Mouse (Mus musculus): Measurements from ENCODE around the gene Rab13. TPM values are rescaled to one million over a fixed set of nuclear protein-coding genes. Genes with fewer than 3 reads are reported as not detected.

Rab13 gene
- polyA plus RNA-seq, 1 experiment from 2014 or later, result 40.8 TPM

- WGBS, result 23% methylated on average over 16 of the region's 16 CpGs
- Histone ChIP-seq H3K4me3 (replicated peaks) (peak overlapping the region; percentile 89), H3K36me3 (peaks cover 56% of the 10 kb centered on the region), H3K9me3 (replicated peaks) (no peaks in the 10 kb centered on the region), H3K4me1 (peaks cover 12% of the 10 kb centered on the region), H3K27ac (peak overlapping the region; percentile 98), H3K27me3 (no peaks in the 10 kb centered on the region), H3K4me2 (peak overlapping the region; percentile 83), H3K9ac (peak overlapping the region; percentile 81)
- ATAC-seq (replicated peaks; ENCODE audit: low FRiP score), result peak; percentile 41
These were observed 52.6 kb downstream of the Rab13 start for GRCm38 (mm10) chr3:90265932-90266741.

- H3K27ac ChIP-seq, result peak overlapping the region; percentile 98; the same call in 1 of the 2 replicates
- no peak for ATAC-seq (replicated peaks; ENCODE audit: low FRiP score)
- no peak overlapping the region for H3K9ac ChIP-seq
These were observed 53.6 kb downstream of the Rab13 start for GRCm38 (mm10) chr3:90266901-90267775.

GRCm38 (mm10) chr3:90268190-90268589 is 54.7 kb downstream of the Rab13 start:
- WGBS, result 92% methylated on average over 11 of the region's 11 CpGs
- H3K9ac ChIP-seq, result no peak overlapping the region

More at GRCm38 (mm10) chr3:90266901-90267775, 53.6 kb downstream of the Rab13 start:
- Histone ChIP-seq H3K4me1 (peaks cover 12% of the 10 kb centered on the region), H3K4me3 (replicated peaks) (no peak overlapping the region), H3K27me3 (no peaks in the 10 kb centered on the region), H3K36me3 (peaks cover 55% of the 10 kb centered on the region), H3K9me3 (replicated peaks) (no peaks in the 10 kb centered on the region), H3K4me2 (no peak overlapping the region)
- WGBS, result 93% methylated on average over 20 of the region's 20 CpGs

DNA sequence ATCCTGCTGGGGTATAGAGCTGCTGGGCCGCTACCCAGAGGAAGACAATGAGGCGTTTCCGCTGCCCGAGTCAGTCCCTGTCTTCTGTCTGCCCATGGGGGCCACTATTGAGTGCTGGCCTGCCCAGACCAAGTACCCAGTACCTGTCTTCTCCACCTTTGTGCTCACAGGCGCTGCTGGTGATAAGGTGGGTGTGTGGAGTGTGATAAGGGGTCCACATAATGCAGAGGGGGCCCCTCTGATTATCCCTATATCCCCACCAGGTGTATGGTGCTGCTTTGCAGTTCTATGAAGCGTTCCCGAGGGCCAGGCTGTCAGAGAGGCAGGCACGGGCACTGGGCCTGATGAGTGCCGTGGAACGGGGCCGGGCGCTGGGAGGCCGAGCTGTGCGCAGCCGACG is 55.5 kb downstream of the Rab13 start:
- H3K4me1 ChIP-seq, result peaks cover 12% of the 10 kb centered on the region

More at GRCm38 (mm10) chr3:90268190-90268589, 54.7 kb downstream of the Rab13 start:
- Histone ChIP-seq H3K36me3 (peaks cover 55% of the 10 kb centered on the region), H3K4me3 (replicated peaks) (no peak overlapping the region), H3K4me2 (no peak overlapping the region), H3K9me3 (replicated peaks) (no peaks in the 10 kb centered on the region), H3K27me3 (no peaks in the 10 kb centered on the region), H3K4me1 (peaks cover 12% of the 10 kb centered on the region), H3K27ac (no peak overlapping the region)
- ATAC-seq (replicated peaks; ENCODE audit: low FRiP score), result no peak

GRCm38 (mm10) chr3:90270784-90271183 is 57.3 kb downstream of the Rab13 start:
- H3K36me3 ChIP-seq, result peaks cover 65% of the 10 kb centered on the region
- H3K4me2 ChIP-seq, result no peak overlapping the region
- peaks cover 9% of the 10 kb centered on the region for H3K4me1 ChIP-seq
- no peak overlapping the region for H3K4me3 ChIP-seq (replicated peaks)
- ATAC-seq (replicated peaks; ENCODE audit: low FRiP score), result no peak
- H3K27ac ChIP-seq, result no peak overlapping the region
- 94% methylated on average over 8 of the region's 8 CpGs for WGBS
- H3K9me3 ChIP-seq (replicated peaks), result no peaks in the 10 kb centered on the region
- no peak overlapping the region for H3K9ac ChIP-seq
- H3K27me3 ChIP-seq, result no peaks in the 10 kb centered on the region

More for the DNA sequence above, 55.5 kb downstream of the Rab13 start:
- WGBS, result 93% methylated on average over 16 of the region's 16 CpGs
- no peak overlapping the region for H3K27ac ChIP-seq
- H3K9me3 ChIP-seq (replicated peaks), result no peaks in the 10 kb centered on the region
- ATAC-seq (replicated peaks; ENCODE audit: low FRiP score), result no peak
- H3K27me3 ChIP-seq, result no peaks in the 10 kb centered on the region
- no peak overlapping the region for H3K4me2 ChIP-seq
- H3K36me3 ChIP-seq, result peaks cover 55% of the 10 kb centered on the region
- H3K9ac ChIP-seq, result no peak overlapping the region
- no peak overlapping the region for H3K4me3 ChIP-seq (replicated peaks)

DNA sequence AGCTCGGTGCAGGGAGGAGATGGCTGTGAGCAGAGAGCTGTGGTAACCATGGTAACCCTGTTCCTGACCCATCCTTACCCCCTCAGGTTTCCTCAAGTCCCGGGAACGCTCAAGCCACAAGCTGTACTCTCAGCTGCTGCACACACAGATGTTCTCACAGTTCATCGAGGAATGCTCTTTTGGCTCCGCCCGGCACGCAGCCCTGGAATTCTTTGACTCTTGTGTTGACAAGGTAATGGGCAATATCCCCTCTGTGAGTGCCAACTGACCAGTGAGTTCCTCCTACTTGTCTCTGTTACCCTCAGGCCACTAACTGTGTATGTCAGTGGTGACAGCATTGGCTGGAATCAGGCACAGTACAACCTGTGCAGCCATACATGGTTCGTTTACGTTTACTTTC is 58.7 kb downstream of the Rab13 start:
- Histone ChIP-seq H3K36me3 (peaks cover 76% of the 10 kb centered on the region), H3K9me3 (replicated peaks) (no peaks in the 10 kb centered on the region), H3K27ac (no peak overlapping the region), H3K4me1 (no peaks in the 10 kb centered on the region), H3K4me3 (replicated peaks) (no peak overlapping the region), H3K9ac (no peak overlapping the region), H3K27me3 (no peaks in the 10 kb centered on the region), H3K4me2 (no peak overlapping the region)
- WGBS, result 76% methylated on average over 9 of the region's 9 CpGs
- no peak for ATAC-seq (replicated peaks; ENCODE audit: low FRiP score)

GRCm38 (mm10) chr3:90273855-90274254 is 60.4 kb downstream of the Rab13 start:
- Histone ChIP-seq H3K4me3 (replicated peaks) (no peak overlapping the region), H3K9ac (no peak overlapping the region), H3K27ac (no peak overlapping the region), H3K4me1 (no peaks in the 10 kb centered on the region), H3K4me2 (no peak overlapping the region), H3K36me3 (peaks cover 88% of the 10 kb centered on the region), H3K9me3 (replicated peaks) (no peaks in the 10 kb centered on the region), H3K27me3 (no peaks in the 10 kb centered on the region)
- no peak for ATAC-seq (replicated peaks; ENCODE audit: low FRiP score)
- 94% methylated on average over 22 of the region's 22 CpGs for WGBS

- Histone ChIP-seq H3K9ac (no peak overlapping the region), H3K27ac (no peak overlapping the region), H3K9me3 (replicated peaks) (no peaks in the 10 kb centered on the region), H3K36me3 (peaks cover 93% of the 10 kb centered on the region), H3K4me2 (no peak overlapping the region), H3K4me3 (replicated peaks) (no peak overlapping the region), H3K4me1 (no peaks in the 10 kb centered on the region), H3K27me3 (no peaks in the 10 kb centered on the region)
- WGBS, result 90% methylated on average over 11 of the region's 11 CpGs
- ATAC-seq (replicated peaks; ENCODE audit: low FRiP score), result no peak
These were observed 61.8 kb downstream of the Rab13 start for GRCm38 (mm10) chr3:90275286-90275685.

Small RNAs within 50 kb of the gene (microRNA-seq; reads per million reads assigned to microRNA genes)
- not detected for gene Mir7012

Other genes with a start within 250 kb of the Rab13 start
- 174 and 180 TPM in 2 replicates for gene Hax1, start 214.9 kb upstream of the Rab13 start, polyA plus RNA-seq (2015; fragmentation: Nextera tagmentation; extraction: Ambion mirVana)
- 171 and 172 TPM in 2 replicates for gene 4933434E20Rik, start 162.1 kb upstream of the Rab13 start, polyA plus RNA-seq (2015; fragmentation: Nextera tagmentation; extraction: Ambion mirVana)
- 197 and 201 TPM in 2 replicates for gene Ubap2l, start 161.1 kb upstream of the Rab13 start, polyA plus RNA-seq (2015; fragmentation: Nextera tagmentation; extraction: Ambion mirVana)
- 547 and 591 TPM in 2 replicates for gene Tpm3, start 141.0 kb upstream of the Rab13 start, polyA plus RNA-seq (2015; fragmentation: Nextera tagmentation; extraction: Ambion mirVana)
- gene Nup210l, start 109.6 kb upstream of the Rab13 start, polyA plus RNA-seq (2015; fragmentation: Nextera tagmentation; extraction: Ambion mirVana), result 0.40 and 0.45 TPM in 2 replicates
- gene Rps27, start within 50 bp of the Rab13 start, polyA plus RNA-seq (2015; fragmentation: Nextera tagmentation; extraction: Ambion mirVana), result 1,600 and 1,610 TPM in 2 replicates
- gene Jtb, start 17.9 kb downstream of the Rab13 start, polyA plus RNA-seq (2015; fragmentation: Nextera tagmentation; extraction: Ambion mirVana), result 96.9 and 105 TPM in 2 replicates
- gene Creb3l4, start 29.8 kb downstream of the Rab13 start, polyA plus RNA-seq (2015; fragmentation: Nextera tagmentation; extraction: Ambion mirVana), result 3.7 and 6.9 TPM in 2 replicates
- gene Slc39a1, start 34.5 kb downstream of the Rab13 start, polyA plus RNA-seq (2015; fragmentation: Nextera tagmentation; extraction: Ambion mirVana), result 101 and 104 TPM in 2 replicates
- 26.1 and 26.7 TPM in 2 replicates for gene Crtc2, start 40.5 kb downstream of the Rab13 start, polyA plus RNA-seq (2015; fragmentation: Nextera tagmentation; extraction: Ambion mirVana)
- 3.9 and 4.1 TPM in 2 replicates for gene Dennd4b, start 51.5 kb downstream of the Rab13 start, polyA plus RNA-seq (2015; fragmentation: Nextera tagmentation; extraction: Ambion mirVana)
- 12.8 and 16.2 TPM in 2 replicates for gene Gatad2b, start 79.5 kb downstream of the Rab13 start, polyA plus RNA-seq (2015; fragmentation: Nextera tagmentation; extraction: Ambion mirVana)
- gene Slc27a3, start 176.2 kb downstream of the Rab13 start, polyA plus RNA-seq (2015; fragmentation: Nextera tagmentation; extraction: Ambion mirVana), result 15.4 and 17.3 TPM in 2 replicates
- 32.9 and 38.1 TPM in 2 replicates for gene Ints3, start 219.9 kb downstream of the Rab13 start, polyA plus RNA-seq (2015; fragmentation: Nextera tagmentation; extraction: Ambion mirVana)